Mouse (Mus musculus) liver, embryonic 14.5 days (tissue): ENCODE measurements around the gene Hmgb2.

Source experiments
- CTCF ChIP-seq: IDR thresholded peaks from 2 replicates; pipeline ENCODE4 v1.5.1; 2016; ENCODE audit warnings: antibody characterized with exemption, low read depth, control low read depth
- EP300 ChIP-seq: IDR thresholded peaks from 2 replicates; pipeline ENCODE4 v1.6.1; 2016; ENCODE audit warnings: antibody characterized with exemption, low read depth

DNA sequence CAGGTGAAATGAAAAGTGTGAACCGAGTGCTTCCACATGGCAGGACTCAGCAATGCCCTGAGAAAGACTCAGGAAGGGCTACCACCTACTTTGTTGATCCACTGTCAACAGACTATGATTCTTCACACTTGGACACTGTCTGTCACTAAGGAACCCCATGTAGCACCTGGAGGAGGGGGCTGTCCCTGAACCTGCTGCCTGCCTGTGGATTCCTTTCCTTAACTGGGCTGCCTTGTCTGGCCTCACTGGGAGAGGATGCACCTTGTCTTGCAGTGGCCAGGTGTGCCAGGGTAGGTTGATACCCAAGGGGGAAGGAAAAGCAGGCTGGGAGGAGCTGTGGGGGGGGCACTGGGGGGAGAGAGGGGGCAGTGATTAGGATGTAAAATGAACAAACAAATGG lies 16.3 kb downstream of the Hmgb2 start:
- no peak for TF ChIP-seq CTCF
- no peak for TF ChIP-seq EP300
